Mouse (Mus musculus) heart, postnatal 0 days (tissue): ENCODE data around the gene Ppp1r9a. TPM values are rescaled to one million over a fixed set of nuclear protein-coding genes. Genes with fewer than 3 reads are reported as not detected.

Source experiments
- ATAC-seq: fragments of 200-750 bp; cut with Nextera tagmentation; 2 replicates; pipeline ENCODE4 v1.8.0; 2017; ENCODE audit warnings: low read depth, moderate number of reproducible peaks, moderate library complexity; ENCODE audit not compliant: insufficient read depth
- DNase-seq: peaks from one replicate; pipeline ENCODE4 v3.0.0-alpha.2; 2016; ENCODE audit warnings: low spot score
- H3K27ac ChIP-seq: fragments of 300-500 bp; sonication (generic); 2 replicates; pipeline ENCODE4 v1.5.1; 2014; ENCODE audit warnings: low read depth, mild to moderate bottlenecking
- H3K27me3 ChIP-seq: fragments of 300-500 bp; sonication (generic); 2 replicates; pipeline ENCODE4 v1.6.1; 2014; ENCODE audit warnings: low read length, mixed read lengths; ENCODE audit not compliant: control insufficient read depth, insufficient read depth
- H3K36me3 ChIP-seq: fragments of 300-500 bp; sonication (generic); replicated peaks from 2 replicates; pipeline ENCODE4 v1.6.1; 2014; ENCODE audit warnings: low read length, mixed read lengths; ENCODE audit not compliant: control insufficient read depth, insufficient read depth
- H3K4me1 ChIP-seq: fragments of 300-500 bp; sonication (generic); 2 replicates; pipeline ENCODE4 v1.6.1; 2014; ENCODE audit warnings: antibody characterized with exemption; ENCODE audit not compliant: control insufficient read depth, insufficient read depth
- H3K4me2 ChIP-seq: fragments of 300-500 bp; sonication (generic); 2 replicates; pipeline ENCODE4 v1.6.1; 2014; ENCODE audit warnings: low read depth, mild to moderate bottlenecking, low read length, moderate library complexity
- H3K4me3 ChIP-seq: fragments of 300-500 bp; sonication (generic); 2 replicates; pipeline ENCODE4 v1.5.1; 2014; ENCODE audit warnings: low read depth, low read length
- H3K9ac ChIP-seq: fragments of 300-500 bp; sonication (generic); replicated peaks from 2 replicates; pipeline ENCODE4 v1.6.1; 2014; ENCODE audit warnings: low read depth, low read length, mixed read lengths
- H3K9me3 ChIP-seq: fragments of 300-500 bp; sonication (generic); replicated peaks from 2 replicates; pipeline ENCODE4 v1.6.1; 2016; ENCODE audit warnings: low read length; ENCODE audit not compliant: control insufficient read depth
- CTCF ChIP-seq: IDR thresholded peaks from 2 replicates; pipeline ENCODE4 v1.5.1; 2016; ENCODE audit warnings: antibody characterized with exemption, control low read depth, low read depth
- EP300 ChIP-seq: IDR thresholded peaks from 2 replicates; pipeline ENCODE4 v1.6.1; 2016; ENCODE audit warnings: antibody characterized with exemption, low read depth
- WGBS: fragments of 180-500 bp; shearing (Covaris S2); extraction: QIAGEN DNeasy Blood & Tissue Kit; methylation state at CpG from one replicate; pipeline ENCODE4 v1.1.7; 2014; 5-methylcytosine and 5-hydroxymethylcytosine counted together
- polyA plus RNA-seq: library from polyadenylated mRNA; unstranded; fragments of >200 nt; fragmentation: Nextera tagmentation; extraction: Ambion mirVana; gene quantifications from 2 replicates; pipeline ENCODE4 v1.2.1, GENCODE M21; 2015
- total RNA-seq: library from RNA; depleted of rRNA; stranded (reverse); fragments of >200 nt; gene quantifications from 2 replicates; pipeline ENCODE4 v1.2.3, GENCODE M21; 2014; ENCODE audit warnings: low replicate concordance

Gene Ppp1r9a
- total and polyA plus RNA-seq, 2 experiments from 2014 or later, result 8.3 to 11.6 TPM

DNA sequence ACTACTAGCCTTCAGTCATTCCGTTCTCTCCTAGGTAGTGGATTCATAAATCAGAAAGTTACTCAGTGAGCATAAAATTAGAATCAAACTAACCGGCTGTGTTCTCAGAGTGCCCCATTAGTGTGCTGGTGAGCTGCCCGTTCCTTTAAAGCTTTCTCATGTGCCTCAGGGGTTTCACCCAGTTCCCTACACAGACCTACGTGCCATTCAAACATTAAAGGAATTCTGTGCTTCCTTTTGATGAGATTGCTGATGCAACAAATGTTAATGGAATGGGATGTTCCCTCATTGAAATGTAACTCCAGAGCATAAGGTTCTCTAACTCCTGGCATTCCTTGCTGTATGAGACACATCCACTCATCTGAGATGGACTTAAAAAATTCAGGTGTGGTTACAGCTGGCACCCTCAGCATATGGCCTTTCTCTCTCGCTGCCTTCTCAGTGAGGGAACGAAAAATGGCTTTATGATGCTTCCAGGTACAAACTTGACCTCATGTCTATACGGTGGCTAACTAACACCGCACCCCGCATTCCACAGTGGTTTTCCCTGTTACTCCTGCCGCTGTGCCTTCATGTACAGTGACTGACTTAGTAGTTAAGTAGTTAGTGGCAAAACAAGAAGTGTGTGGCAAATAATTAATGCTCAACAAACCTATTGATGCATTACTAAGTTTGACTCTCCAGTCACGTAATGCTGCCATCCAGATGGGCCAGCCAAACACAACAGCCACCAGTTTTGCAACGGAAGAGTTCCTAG, 236.3 kb downstream of the Ppp1r9a start:
- Histone ChIP-seq H3K36me3 (no peaks in the 10 kb centered on the region; the same call in 1 of the 2 replicates), H3K4me1 (no peaks in the 10 kb centered on the region), H3K9ac (no peak overlapping the region), H3K9me3 (no peaks in the 10 kb centered on the region), H3K4me3 (no peak overlapping the region), H3K4me2 (no peak overlapping the region), H3K27me3 (no peaks in the 10 kb centered on the region), H3K27ac (no peak overlapping the region)
- DNase-seq (no peak), ATAC-seq (no peak)
- WGBS, result 90% methylated on average over 12 of the region's 12 CpGs
- TF ChIP-seq CTCF, result no peak
- no peak for TF ChIP-seq EP300

DNA sequence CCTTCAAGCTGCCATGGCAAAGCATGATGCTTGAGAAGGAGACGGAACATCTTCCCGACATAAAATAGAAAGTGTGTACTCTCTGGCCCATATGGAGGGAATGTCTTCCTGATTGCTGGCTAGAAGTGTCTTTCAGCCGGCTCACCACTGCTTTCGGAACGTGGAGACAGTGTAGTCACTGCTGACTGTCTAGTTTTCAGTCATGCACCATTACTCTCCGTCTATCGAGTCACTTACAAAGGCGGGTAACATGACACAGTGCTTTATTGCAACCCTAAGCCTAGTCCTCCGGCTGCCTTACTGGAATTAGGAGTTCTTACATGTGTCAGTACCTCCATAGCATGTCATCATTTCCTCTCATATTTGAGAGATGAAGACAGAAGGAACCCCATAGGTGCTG, 236.9 kb downstream of the Ppp1r9a start:
- DNase-seq, result no peak
- ATAC-seq, result no peak
- Histone ChIP-seq H3K4me1 (no peaks in the 10 kb centered on the region), H3K36me3 (no peaks in the 10 kb centered on the region; the same call in 1 of the 2 replicates), H3K4me3 (no peak overlapping the region), H3K27ac (no peak overlapping the region), H3K4me2 (no peak overlapping the region), H3K9ac (no peak overlapping the region), H3K9me3 (no peaks in the 10 kb centered on the region), H3K27me3 (no peaks in the 10 kb centered on the region)
- WGBS, result 93% methylated on average over 9 of the region's 9 CpGs
- TF ChIP-seq EP300 (no peak), CTCF (no peak)

DNA sequence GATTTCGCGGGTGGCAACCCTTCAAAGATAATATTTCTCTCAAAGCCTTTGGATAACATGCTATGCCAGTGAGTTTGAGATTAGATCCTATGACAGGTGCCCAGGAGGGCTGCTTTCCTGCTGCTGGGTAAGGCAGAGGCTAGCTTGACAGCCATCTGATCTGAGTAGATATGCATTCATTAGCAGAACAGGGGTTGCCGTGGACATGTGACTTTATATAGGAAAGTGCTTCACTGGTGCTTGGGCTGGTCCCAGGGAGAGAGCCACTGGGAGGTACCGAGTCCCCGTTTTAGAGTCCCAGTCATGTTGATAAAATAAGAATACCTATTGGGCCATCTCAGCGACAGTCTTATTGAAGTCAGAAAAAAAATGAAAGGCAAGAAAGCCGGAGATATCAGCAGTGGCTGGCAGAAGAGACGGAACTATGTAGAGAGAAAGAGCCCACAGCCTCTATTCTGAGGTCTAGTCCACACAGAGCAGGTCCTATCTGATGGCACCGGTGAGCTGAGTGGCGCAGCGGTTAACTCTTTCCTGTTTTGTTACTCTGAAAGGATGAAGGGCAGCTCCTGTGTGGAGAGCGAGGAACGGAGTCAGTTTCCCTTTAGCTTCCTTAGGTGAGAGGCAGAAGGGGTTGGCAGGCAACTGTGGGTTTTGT, 244.9 kb downstream of the Ppp1r9a start:
- no peaks in the 10 kb centered on the region for H3K9me3 ChIP-seq
- 53% methylated on average over 13 of the region's 13 CpGs for WGBS
- DNase-seq (no peak), ATAC-seq (no peak)
- H3K27ac ChIP-seq, result no peak overlapping the region
- no peaks in the 10 kb centered on the region for H3K36me3 ChIP-seq
- H3K4me1 ChIP-seq, result peaks cover 22% of the 10 kb centered on the region
- H3K4me2 ChIP-seq, result no peak overlapping the region
- TF ChIP-seq CTCF (no peak), EP300 (no peak)
- no peak overlapping the region for H3K4me3 ChIP-seq
- H3K27me3 ChIP-seq, result no peaks in the 10 kb centered on the region
- no peak overlapping the region for H3K9ac ChIP-seq

DNA sequence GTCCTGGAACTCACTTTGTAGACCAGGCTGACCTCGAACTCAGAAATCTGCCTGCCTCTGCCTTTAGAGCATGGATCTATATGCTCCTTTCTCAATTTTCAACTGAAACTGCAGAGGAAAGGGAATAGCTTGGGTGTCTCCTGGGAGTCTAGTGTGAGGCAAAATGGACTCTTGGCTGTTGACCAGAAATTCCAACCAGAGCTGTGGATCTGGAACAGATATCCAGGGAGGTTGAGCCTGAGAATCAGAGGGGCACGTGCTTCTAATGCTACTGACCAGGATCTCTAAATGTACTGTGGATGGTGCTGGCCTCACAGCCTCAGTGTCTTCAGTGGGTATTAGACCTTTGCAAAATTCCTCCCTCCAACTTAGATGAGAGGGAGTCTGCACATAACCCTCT, 247.2 kb downstream of the Ppp1r9a start:
- no peak overlapping the region for H3K27ac ChIP-seq
- DNase-seq, result no peak
- WGBS, result 50% methylated on average over 2 of the region's 2 CpGs
- no peaks in the 10 kb centered on the region for H3K36me3 ChIP-seq
- H3K4me2 ChIP-seq, result no peak overlapping the region
- H3K27me3 ChIP-seq, result no peaks in the 10 kb centered on the region
- no peak overlapping the region for H3K9ac ChIP-seq
- no peaks in the 10 kb centered on the region for H3K9me3 ChIP-seq
- ATAC-seq, result 0 out of 2 replicates have a peak, but pooled peaks have one; percentile 32
- no peak overlapping the region for H3K4me3 ChIP-seq
- TF ChIP-seq EP300, result no peak
- no peak for TF ChIP-seq CTCF
- peaks cover 23% of the 10 kb centered on the region for H3K4me1 ChIP-seq

DNA sequence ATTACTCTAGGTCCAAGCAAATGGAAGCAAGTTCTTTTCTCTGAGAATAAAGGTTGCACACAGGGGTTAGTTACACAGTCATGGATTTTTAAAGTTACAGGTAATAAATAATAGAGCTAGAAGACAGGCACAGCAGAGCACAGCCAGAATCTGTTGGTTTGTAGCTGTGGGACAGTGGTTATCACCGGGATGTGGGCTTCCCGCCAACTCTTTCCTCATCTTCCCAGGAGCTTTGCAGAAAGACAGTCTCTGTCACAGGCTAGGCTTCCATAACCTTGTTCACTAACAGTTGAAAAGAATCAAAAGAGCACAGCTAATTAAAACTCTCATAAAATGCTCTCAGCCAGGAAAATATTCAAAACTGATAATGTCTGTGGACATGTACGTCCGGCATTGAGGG, 248.5 kb downstream of the Ppp1r9a start:
- H3K27ac ChIP-seq, result peak overlapping the region; percentile 67

More for the DNA sequence above, 248.5 kb downstream of the Ppp1r9a start:
- ATAC-seq (no peak), DNase-seq (no peak)
- H3K4me2 ChIP-seq, result no peak overlapping the region
- no peaks in the 10 kb centered on the region for H3K27me3 ChIP-seq
- no peaks in the 10 kb centered on the region for H3K36me3 ChIP-seq
- no peak overlapping the region for H3K9ac ChIP-seq
- no peaks in the 10 kb centered on the region for H3K9me3 ChIP-seq
- WGBS, result 46% methylated on average over 4 of the region's 4 CpGs
- peaks cover 25% of the 10 kb centered on the region for H3K4me1 ChIP-seq
- H3K4me3 ChIP-seq, result no peak overlapping the region
- TF ChIP-seq EP300 (no peak), CTCF (no peak)
